Mouse (Mus musculus) MEL (cell line): ENCODE measurements around the gene Lrrc4c.

Experiments
- CTCF ChIP-seq, 3 experiments: IDR thresholded peaks in 2 of 3; conservative IDR thresholded peaks in 1 of 3; 2 replicates each; pipeline ENCODE4 v1.5.1; 2011 to 2012; ENCODE audit warnings: low read length in 3 of 3, low read depth in 2 of 3, mild to moderate bottlenecking in 2 of 3, improper control_type of control experiment in 1 of 3, inconsistent platforms in 1 of 3, mixed read lengths in 1 of 3, moderate library complexity in 1 of 3; ENCODE audit not compliant: control insufficient read depth in 1 of 3, insufficient read depth in 1 of 3, poor library complexity in 1 of 3, severe bottlenecking in 1 of 3
- EP300 ChIP-seq, 2 experiments: IDR thresholded peaks; 2 replicates each; pipeline ENCODE4 v1.6.1; 2011; ENCODE audit warnings: improper control_type of control experiment in 2 of 2, low read length in 2 of 2, low read depth in 1 of 2, mild to moderate bottlenecking in 1 of 2
- ETS1 ChIP-seq: IDR thresholded peaks from 2 replicates; pipeline ENCODE4 v1.6.1; 2012; ENCODE audit warnings: low read depth, mild to moderate bottlenecking, inconsistent platforms, low read length, improper control_type of control experiment, moderate library complexity
- MXI1 ChIP-seq: IDR thresholded peaks from 2 replicates; pipeline ENCODE4 v1.6.1; 2011; ENCODE audit warnings: mild to moderate bottlenecking, low read depth, low read length, improper control_type of control experiment
- MYC ChIP-seq: IDR thresholded peaks from 2 replicates; pipeline ENCODE4 v1.6.1; 2011; ENCODE audit warnings: low read depth, mild to moderate bottlenecking, low read length, improper control_type of control experiment, moderate library complexity
- POLR2A ChIP-seq, 2 experiments: IDR thresholded peaks; 2 replicates each; pipeline ENCODE4 v1.6.1; 2011 to 2012; ENCODE audit warnings: low read length in 2 of 2, mild to moderate bottlenecking in 2 of 2, control low read depth in 1 of 2, improper control_type of control experiment in 1 of 2, low read depth in 1 of 2, moderate library complexity in 1 of 2; ENCODE audit not compliant: control insufficient read depth in 1 of 2, insufficient read depth in 1 of 2, poor library complexity in 1 of 2
- TBP ChIP-seq: IDR thresholded peaks from 2 replicates; pipeline ENCODE4 v1.8.0; 2011; ENCODE audit warnings: low read depth, low read length, improper control_type of control experiment
- ZC3H11A ChIP-seq: IDR thresholded peaks from 2 replicates; pipeline ENCODE4 v1.6.1; 2012; ENCODE audit warnings: low read depth, mild to moderate bottlenecking, inconsistent platforms, low read length, improper control_type of control experiment

DNA sequence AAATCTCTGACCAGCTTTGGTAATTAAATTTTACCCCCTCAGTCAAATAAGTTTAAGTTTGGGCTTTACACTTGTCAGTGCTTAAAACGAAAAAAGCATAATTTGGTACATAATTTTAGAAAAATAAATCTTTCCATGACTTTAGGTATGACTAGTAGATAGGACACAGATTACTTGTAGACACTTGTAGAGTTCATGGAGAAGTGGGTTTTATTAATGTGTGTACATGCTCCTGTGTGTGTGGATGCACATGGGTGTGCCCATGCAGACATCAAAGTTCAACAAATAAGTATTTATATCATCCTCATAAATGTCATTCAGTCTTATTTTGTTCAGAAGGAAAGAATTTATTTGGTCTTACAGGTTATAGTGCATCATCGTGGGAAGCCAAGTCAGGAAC lies 1073.9 kb downstream of the Lrrc4c start:
- TF ChIP-seq ETS1 (no peak), CTCF (IDR thresholded peaks at IDR 0.05 in 2 of 3, conservative IDR thresholded peaks at IDR 0.05 in 1 of 3; ENCODE audit: control insufficient read depth in 1 of 3, insufficient read depth in 1 of 3, low read depth in 2 of 3, low read length in 3 of 3, poor library complexity in 1 of 3, severe bottlenecking in 1 of 3) (no peak), MXI1 (no peak), EP300 (IDR thresholded peaks at IDR 0.05; ENCODE audit: low read depth in 1 of 2, low read length in 2 of 2) (no peak), ZC3H11A (no peak), MYC (no peak), POLR2A (IDR thresholded peaks at IDR 0.05; ENCODE audit: control insufficient read depth in 1 of 2, insufficient read depth in 1 of 2, low read depth in 1 of 2, low read length in 2 of 2, poor library complexity in 1 of 2) (no peak), TBP (no peak)
